Mouse (Mus musculus) heart, embryonic 11.5 days (tissue): ENCODE results near the gene Mmachc. TPM values are rescaled to one million over a fixed set of nuclear protein-coding genes. Genes with fewer than 3 reads are reported as not detected.

Experiments
- ATAC-seq: fragments of 200-750 bp; cut with Nextera tagmentation; replicated peaks from 2 replicates; pipeline ENCODE4 v1.8.0; 2017; ENCODE audit warnings: moderate library complexity; ENCODE audit not compliant: insufficient number of reproducible peaks, low FRiP score, low TSS enrichment
- H3K27ac ChIP-seq: fragments of 300-500 bp; sonication (generic); 2 replicates; pipeline ENCODE4 v1.5.1; 2014; ENCODE audit warnings: mild to moderate bottlenecking, low read depth, low read length
- H3K27me3 ChIP-seq: fragments of 300-500 bp; sonication (generic); 2 replicates; pipeline ENCODE4 v1.6.1; 2014; ENCODE audit warnings: mild to moderate bottlenecking, low read length, mixed read lengths; ENCODE audit not compliant: control insufficient read depth, insufficient read depth
- H3K36me3 ChIP-seq: fragments of 300-500 bp; sonication (generic); 2 replicates; pipeline ENCODE4 v1.6.1; 2014; ENCODE audit warnings: mild to moderate bottlenecking, low read length, moderate library complexity, mixed read lengths; ENCODE audit not compliant: control insufficient read depth, insufficient read depth
- H3K4me1 ChIP-seq: fragments of 300-500 bp; sonication (generic); 2 replicates; pipeline ENCODE4 v1.6.1; 2014; ENCODE audit warnings: low read length; ENCODE audit not compliant: control insufficient read depth, insufficient read depth
- H3K4me2 ChIP-seq: fragments of 300-500 bp; sonication (generic); 2 replicates; pipeline ENCODE4 v1.6.1; 2014; ENCODE audit warnings: mild to moderate bottlenecking, moderate library complexity
- H3K4me3 ChIP-seq: fragments of 300-500 bp; sonication (generic); 2 replicates; pipeline ENCODE4 v1.5.1; 2014; ENCODE audit warnings: low read depth, low read length
- H3K9ac ChIP-seq: fragments of 300-500 bp; sonication (generic); 2 replicates; pipeline ENCODE4 v1.6.1; 2014; ENCODE audit warnings: mild to moderate bottlenecking, low read depth, low read length, moderate library complexity
- H3K9me3 ChIP-seq: fragments of 300-500 bp; sonication (generic); replicated peaks from 2 replicates; pipeline ENCODE4 v1.6.1; 2016; ENCODE audit warnings: low read length; ENCODE audit not compliant: control insufficient read depth
- WGBS: fragments of 180-500 bp; shearing (Covaris S2); extraction: QIAGEN DNeasy Blood & Tissue Kit; methylation state at CpG from one replicate; pipeline ENCODE4 v1.1.7; 2014; ENCODE audit not compliant: insufficient replicate concordance; 5-methylcytosine and 5-hydroxymethylcytosine counted together
- polyA plus RNA-seq: library from polyadenylated mRNA; unstranded; fragments of >200 nt; fragmentation: Nextera tagmentation; extraction: Ambion mirVana; gene quantifications from 2 replicates; pipeline ENCODE4 v1.2.1, GENCODE M21; 2014

Gene Mmachc
- polyA plus RNA-seq, 1 experiment from 2014 or later, result 29.1 TPM

DNA sequence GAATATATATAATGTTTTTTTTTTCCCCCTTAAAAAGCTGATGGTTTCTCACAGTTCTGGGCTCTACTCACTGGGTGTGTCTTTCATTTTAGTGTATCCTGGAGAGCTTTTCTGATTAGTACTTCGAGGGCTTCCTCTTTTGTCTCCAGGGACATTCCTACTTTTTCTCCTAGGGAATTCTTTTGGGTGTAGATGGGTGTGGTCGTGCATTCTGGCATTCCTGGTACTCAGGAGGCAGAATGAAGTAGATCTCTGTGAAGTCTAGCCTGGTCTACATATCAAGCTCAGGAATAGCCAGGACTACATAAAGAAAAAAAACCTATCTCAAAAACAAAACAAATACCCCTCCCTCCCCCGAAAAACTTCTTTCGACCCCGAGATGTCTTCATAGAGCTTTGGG is 17.2 kb upstream of the Mmachc start:
- peaks cover 5% of the 10 kb centered on the region; the same call in 1 of the 2 replicates for H3K4me1 ChIP-seq
- H3K27me3 ChIP-seq, result no peaks in the 10 kb centered on the region
- no peak overlapping the region for H3K27ac ChIP-seq
- ATAC-seq, result no peak
- no peak overlapping the region for H3K4me3 ChIP-seq
- WGBS, result 74% methylated on average over 5 of the region's 5 CpGs
- H3K4me2 ChIP-seq, result no peak overlapping the region
- no peaks in the 10 kb centered on the region for H3K36me3 ChIP-seq
- no peaks in the 10 kb centered on the region for H3K9me3 ChIP-seq
- H3K9ac ChIP-seq, result no peak overlapping the region

DNA sequence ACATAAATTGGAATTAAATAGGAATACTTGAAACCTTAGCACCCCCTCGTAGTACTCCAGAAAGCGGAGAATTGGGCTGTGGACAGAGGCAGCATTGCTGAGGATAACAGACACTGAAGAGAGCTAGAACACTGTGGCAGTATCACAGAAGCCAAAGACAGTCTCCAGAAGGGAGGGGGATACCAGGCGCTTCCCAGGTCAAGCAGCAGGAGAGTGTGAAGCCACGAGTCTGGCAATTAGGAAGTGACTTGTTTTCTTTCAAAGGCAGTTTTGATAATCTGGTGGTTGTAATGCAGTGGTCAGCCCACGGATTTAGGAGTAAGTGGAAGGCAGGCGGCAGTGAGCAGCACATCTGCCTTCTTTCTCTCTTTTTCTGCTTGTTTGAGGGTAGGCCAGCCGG is 14.0 kb upstream of the Mmachc start:
- Histone ChIP-seq H3K27ac (no peak overlapping the region), H3K27me3 (no peaks in the 10 kb centered on the region), H3K9ac (no peak overlapping the region), H3K36me3 (no peaks in the 10 kb centered on the region), H3K9me3 (no peaks in the 10 kb centered on the region), H3K4me2 (peak overlapping the region; percentile 71), H3K4me1 (peaks cover 5% of the 10 kb centered on the region; the same call in 1 of the 2 replicates), H3K4me3 (peak overlapping the region; percentile 77; the same call in 1 of the 2 replicates)
- 27% methylated on average over 7 of the region's 7 CpGs for WGBS
- no peak for ATAC-seq

DNA sequence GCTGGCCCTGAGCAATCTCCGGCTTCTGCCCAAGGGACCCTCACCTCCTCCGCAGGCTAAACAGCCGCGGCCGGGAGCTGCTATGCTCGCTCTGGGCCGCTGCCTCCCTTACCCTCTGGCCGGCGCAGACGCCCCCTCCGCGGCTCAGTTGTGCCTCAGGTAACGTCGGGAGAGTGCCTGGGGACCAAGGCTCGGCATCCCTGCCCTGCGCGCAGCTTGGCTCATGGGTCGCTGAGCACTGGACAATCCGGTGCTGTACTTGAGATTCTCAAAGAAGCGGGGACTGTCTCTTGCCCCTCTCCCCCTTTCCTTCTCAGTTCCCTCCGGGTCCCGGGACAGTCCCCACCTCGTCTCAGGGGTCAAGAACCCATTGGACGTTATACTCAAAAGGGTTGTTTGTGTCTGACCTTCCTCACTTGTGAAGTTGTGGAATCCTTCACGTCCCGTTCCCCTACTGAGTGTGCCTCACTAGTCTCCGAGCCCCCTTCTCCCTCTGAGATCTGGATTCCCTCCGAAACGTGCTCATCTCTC is 13.0 kb upstream of the Mmachc start:
- Histone ChIP-seq H3K9ac (peak overlapping the region; percentile 79), H3K27ac (peak overlapping the region; percentile 72; the same call in 1 of the 2 replicates), H3K4me3 (peak overlapping the region; percentile 77), H3K9me3 (no peaks in the 10 kb centered on the region), H3K4me2 (peak overlapping the region; percentile 71), H3K4me1 (peaks cover 5% of the 10 kb centered on the region; the same call in 1 of the 2 replicates), H3K36me3 (no peaks in the 10 kb centered on the region), H3K27me3 (no peaks in the 10 kb centered on the region)
- peak; percentile 60 for ATAC-seq
- WGBS, result under 1% methylated on average over 29 of the region's 29 CpGs

- WGBS, result under 1% methylated on average over 33 of the region's 34 CpGs
- H3K27me3 ChIP-seq, result no peaks in the 10 kb centered on the region
- H3K9me3 ChIP-seq, result no peaks in the 10 kb centered on the region
- peak within 1 kb of the TSS; percentile 79 for H3K9ac ChIP-seq
- no peaks in the 10 kb centered on the region for H3K36me3 ChIP-seq
- H3K4me2 ChIP-seq, result peak within 1 kb of the TSS; percentile 71
- H3K27ac ChIP-seq, result peak within 1 kb of the TSS; percentile 72; the same call in 1 of the 2 replicates
- peaks cover 5% of the 10 kb centered on the region; the same call in 1 of the 2 replicates for H3K4me1 ChIP-seq
- peak within 1 kb of the TSS; percentile 77 for H3K4me3 ChIP-seq
- peak; percentile 98 for ATAC-seq
Measured at GRCm38 (mm10) chr4:116720343-116721097, 12.3 kb upstream of the Mmachc start, which contains the start of gene Tesk2. Tesk2 (plus strand) TSS chr4:116720948.

- no peak for ATAC-seq
Measured at GRCm38 (mm10) chr4:116719396-116719795, 11.2 kb upstream of the Mmachc start.

DNA sequence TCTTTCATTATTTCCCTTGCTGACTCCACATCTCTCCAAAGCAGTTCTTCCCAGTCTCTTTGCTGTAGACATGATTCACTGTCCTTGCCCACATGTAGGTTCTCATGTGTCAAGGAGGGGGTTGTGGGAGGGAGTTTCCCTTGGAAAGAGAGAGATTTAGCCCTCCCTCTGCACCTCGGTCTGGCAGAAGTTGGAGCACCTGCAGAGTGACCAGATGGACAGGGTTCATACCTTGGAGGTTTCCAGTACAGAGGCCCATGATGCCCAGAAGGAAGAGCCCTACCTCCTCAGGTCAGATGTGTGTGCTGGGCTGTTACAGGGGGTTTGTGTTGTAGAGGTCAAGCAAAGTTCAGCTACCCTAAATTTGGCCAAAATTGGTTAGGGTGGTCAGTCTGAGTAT is 4.3 kb upstream of the Mmachc start:
- ATAC-seq, result no peak
- no peak overlapping the region for H3K4me3 ChIP-seq
- WGBS, result 81% methylated on average over 1 of the region's 1 CpGs

More at GRCm38 (mm10) chr4:116719396-116719795, 11.2 kb upstream of the Mmachc start:
- H3K27me3 ChIP-seq, result no peaks in the 10 kb centered on the region
- WGBS, result 17% methylated on average over 3 of the region's 3 CpGs
- H3K4me3 ChIP-seq, result no peak overlapping the region
- no peaks in the 10 kb centered on the region for H3K36me3 ChIP-seq
- peaks cover 5% of the 10 kb centered on the region; the same call in 1 of the 2 replicates for H3K4me1 ChIP-seq
- no peak overlapping the region for H3K4me2 ChIP-seq
- no peak overlapping the region for H3K9ac ChIP-seq
- no peaks in the 10 kb centered on the region for H3K9me3 ChIP-seq
- no peak overlapping the region for H3K27ac ChIP-seq

GRCm38 (mm10) chr4:116710154-116710553 is 1.9 kb upstream of the Mmachc start:
- H3K4me1 ChIP-seq, result peaks cover 8% of the 10 kb centered on the region; the same call in 1 of the 2 replicates
- H3K4me3 ChIP-seq, result no peak overlapping the region
- H3K4me2 ChIP-seq, result no peak overlapping the region
- ATAC-seq, result no peak
- no peaks in the 10 kb centered on the region for H3K9me3 ChIP-seq
- H3K27ac ChIP-seq, result no peak overlapping the region
- WGBS, result 90% methylated on average over 2 of the region's 2 CpGs
- no peaks in the 10 kb centered on the region for H3K36me3 ChIP-seq
- H3K9ac ChIP-seq, result no peak overlapping the region
- H3K27me3 ChIP-seq, result no peaks in the 10 kb centered on the region

More for the DNA sequence above, 4.3 kb upstream of the Mmachc start:
- Histone ChIP-seq H3K27me3 (no peaks in the 10 kb centered on the region), H3K36me3 (no peaks in the 10 kb centered on the region), H3K27ac (no peak overlapping the region), H3K4me1 (peaks cover 8% of the 10 kb centered on the region; the same call in 1 of the 2 replicates), H3K4me2 (no peak overlapping the region), H3K9me3 (no peaks in the 10 kb centered on the region), H3K9ac (no peak overlapping the region)

- Histone ChIP-seq H3K27me3 (no peaks in the 10 kb centered on the region), H3K9ac (peak overlapping the region; percentile 68), H3K4me1 (peaks cover 8% of the 10 kb centered on the region; the same call in 1 of the 2 replicates), H3K4me3 (peak overlapping the region; percentile 70), H3K4me2 (peak overlapping the region; percentile 88), H3K36me3 (no peaks in the 10 kb centered on the region), H3K9me3 (no peaks in the 10 kb centered on the region), H3K27ac (no peak overlapping the region)
- ATAC-seq, result 0 out of 2 replicates have a peak, but pooled peaks have one; percentile 8
- 7% methylated on average over 9 of the region's 9 CpGs for WGBS
Measured at GRCm38 (mm10) chr4:116708791-116709390, 685 bp upstream of the Mmachc start.
